Mouse (Mus musculus): ENCODE measurements at regions not wholly inside any gene's neighbourhood (a gene's known extent, or its start where the extent isn't known, plus 50 kb on each side); places are given as distances from the start of the nearest gene placed in this dataset.

- no peak overlapping the region for H3K27ac ChIP-seq (ENCODE audit: control insufficient read depth, low read depth, low read length)
- TF ChIP-seq HCFC1 (IDR thresholded peaks at IDR 0.05; ENCODE audit: low read depth, low read length), result no peak
- TF ChIP-seq MAZ (IDR thresholded peaks at IDR 0.05; ENCODE audit: low read depth, low read length), result no peak
- no peak for TF ChIP-seq MXI1 (IDR thresholded peaks at IDR 0.05; ENCODE audit: low read depth, low read length)
- no peak for TF ChIP-seq POLR2A (IDR thresholded peaks at IDR 0.05; ENCODE audit: control insufficient read depth in 1 of 2, insufficient read depth in 1 of 2, low read depth in 1 of 2, low read length in 2 of 2, poor library complexity in 1 of 2)
- TF ChIP-seq POLR2AphosphoS5 (IDR thresholded peaks at IDR 0.05; ENCODE audit: borderline replicate concordance, low read depth, low read length), result no peak
- TF ChIP-seq USF1 (IDR thresholded peaks at IDR 0.05; ENCODE audit: low read depth, low read length), result no peak
- TF ChIP-seq JUND (IDR thresholded peaks at IDR 0.05; ENCODE audit: low read depth, low read length), result no peak
- no peak for TF ChIP-seq ETS1 (IDR thresholded peaks at IDR 0.05; ENCODE audit: low read depth, low read length)
- no peak for TF ChIP-seq USF2 (IDR thresholded peaks at IDR 0.05; ENCODE audit: borderline replicate concordance in 1 of 2, insufficient read depth in 1 of 2, low read depth in 1 of 2, low read length in 2 of 2)
- no peak for TF ChIP-seq CHD1 (IDR thresholded peaks at IDR 0.05; ENCODE audit: low read depth, low read length)
- TF ChIP-seq ZKSCAN1 (IDR thresholded peaks at IDR 0.05; ENCODE audit: low read depth, low read length), result no peak
- no peak for TF ChIP-seq MEF2A (IDR thresholded peaks at IDR 0.05; ENCODE audit: extremely low read depth, insufficient replicate concordance, low read depth, low read length, poor library complexity, severe bottlenecking)
- no peak for TF ChIP-seq GABPA (IDR thresholded peaks at IDR 0.05; ENCODE audit: low read depth, low read length)
- TF ChIP-seq EP300 (IDR thresholded peaks at IDR 0.05; ENCODE audit: low read depth in 1 of 2, low read length in 2 of 2), result no peak
- no peak for TF ChIP-seq E2F4 (IDR thresholded peaks at IDR 0.05; ENCODE audit: borderline replicate concordance, low read depth, low read length)
- no peak for TF ChIP-seq MYB (IDR thresholded peaks at IDR 0.05; ENCODE audit: low read depth, low read length)
- no peak for TF ChIP-seq ZC3H11A (IDR thresholded peaks at IDR 0.05; ENCODE audit: low read depth, low read length)
- TF ChIP-seq SMC3 (IDR thresholded peaks at IDR 0.05; ENCODE audit: low read depth, low read length), result no peak
- no peak for TF ChIP-seq TBP (IDR thresholded peaks at IDR 0.05; ENCODE audit: low read depth, low read length)
- H3K4me1 ChIP-seq (ENCODE audit: control insufficient read depth in 1 of 2, insufficient read depth in 2 of 2, low read length in 2 of 2), result no peaks in the 10 kb centered on the region
- no peak for DNase-seq (ENCODE audit: low read depth, low spot score)
- no peaks in the 10 kb centered on the region for H3K36me3 ChIP-seq (ENCODE audit: control insufficient read depth in 1 of 2, insufficient read depth in 2 of 2, low read length in 2 of 2)
- H3K9ac ChIP-seq (ENCODE audit: control insufficient read depth, low read depth, low read length, poor library complexity, severe bottlenecking), result no peak overlapping the region
- no peaks in the 10 kb centered on the region for H3K79me2 ChIP-seq (ENCODE audit: control insufficient read depth, insufficient read depth, low read length, poor library complexity)
- H3K9me3 ChIP-seq (replicated peaks; ENCODE audit: insufficient read depth, low read length), result no peaks in the 10 kb centered on the region
- H3K27me3 ChIP-seq (ENCODE audit: control insufficient read depth in 1 of 2, insufficient read depth in 2 of 2, low read length in 2 of 2), result no peaks in the 10 kb centered on the region
- H3K4me3 ChIP-seq (ENCODE audit: control insufficient read depth in 1 of 2, insufficient read depth in 1 of 2, low read depth in 2 of 2, low read length in 2 of 2), result no peak overlapping the region
These were observed 190.4 kb downstream of the Unc5cl start for GRCm38 (mm10) chr17:48645056-48645455.

- H3K4me1 ChIP-seq (ENCODE audit: control insufficient read depth in 1 of 2, insufficient read depth in 2 of 2, low read length in 2 of 2), result no peaks in the 10 kb centered on the region
- no peaks in the 10 kb centered on the region for H3K27me3 ChIP-seq (ENCODE audit: control insufficient read depth in 1 of 2, insufficient read depth in 2 of 2, low read length in 2 of 2)
- H3K4me3 ChIP-seq (ENCODE audit: control insufficient read depth in 1 of 2, insufficient read depth in 1 of 2, low read depth in 2 of 2, low read length in 2 of 2), result no peak overlapping the region
- TF ChIP-seq MYB (IDR thresholded peaks at IDR 0.05; ENCODE audit: low read depth, low read length) (no peak), HCFC1 (IDR thresholded peaks at IDR 0.05; ENCODE audit: low read depth, low read length) (no peak), USF1 (IDR thresholded peaks at IDR 0.05; ENCODE audit: low read depth, low read length) (no peak), TBP (IDR thresholded peaks at IDR 0.05; ENCODE audit: low read depth, low read length) (no peak), NELFE (IDR thresholded peaks at IDR 0.05; ENCODE audit: low read depth, low read length) (no peak), RCOR1 (IDR thresholded peaks at IDR 0.05; ENCODE audit: low read depth, low read length) (no peak), JUND (IDR thresholded peaks at IDR 0.05; ENCODE audit: low read depth, low read length) (no peak), CHD2 (IDR thresholded peaks at IDR 0.05; ENCODE audit: low read length) (no peak), SIN3A (IDR thresholded peaks at IDR 0.05; ENCODE audit: low read length) (no peak), UBTF (IDR thresholded peaks at IDR 0.05; ENCODE audit: borderline replicate concordance, insufficient read depth, low read depth, low read length) (no peak), EP300 (IDR thresholded peaks at IDR 0.05; ENCODE audit: low read depth in 1 of 2, low read length in 2 of 2) (no peak), ZC3H11A (IDR thresholded peaks at IDR 0.05; ENCODE audit: low read depth, low read length) (no peak), GABPA (IDR thresholded peaks at IDR 0.05; ENCODE audit: low read depth, low read length) (no peak), E2F4 (IDR thresholded peaks at IDR 0.05; ENCODE audit: borderline replicate concordance, low read depth, low read length) (no peak), ELF1 (IDR thresholded peaks at IDR 0.05; ENCODE audit: low read depth, low read length) (no peak), NRF1 (IDR thresholded peaks at IDR 0.05; ENCODE audit: insufficient read depth, low read depth, low read length, poor library complexity, severe bottlenecking) (no peak)
- DNase-seq (ENCODE audit: low read depth, low spot score), result no peak
- no peaks in the 10 kb centered on the region for H3K9me3 ChIP-seq (replicated peaks; ENCODE audit: insufficient read depth, low read length)
- H3K79me2 ChIP-seq (ENCODE audit: control insufficient read depth, insufficient read depth, low read length, poor library complexity), result no peaks in the 10 kb centered on the region
- no peak overlapping the region for H3K9ac ChIP-seq (ENCODE audit: control insufficient read depth, low read depth, low read length, poor library complexity, severe bottlenecking)
- H3K27ac ChIP-seq (ENCODE audit: control insufficient read depth, low read depth, low read length), result no peak overlapping the region
- no peaks in the 10 kb centered on the region for H3K36me3 ChIP-seq (ENCODE audit: control insufficient read depth in 1 of 2, insufficient read depth in 2 of 2, low read length in 2 of 2)
These were observed 192.0 kb downstream of the Unc5cl start for GRCm38 (mm10) chr17:48646626-48647195.

Data from MEL (cell line).